Mouse (Mus musculus) mature B cell (primary cell): ENCODE results near the gene Klrb1f.
"Not testable (repeated sequence)": the region's sequence is repeated elsewhere in the genome, so short reads cannot be mapped to it uniquely, and the experiment has no call there.

Experiments
- in situ Hi-C: fragments of 300-500 bp; cut with MboI; formaldehyde crosslinking; loops from 2 replicates; pipeline ENCODE4 v1.14.3; 2019

The Klrb1f gene

GRCm38 (mm10) chr6:129048857-129049473 is 3.3 kb downstream of the Klrb1f start:
- in situ Hi-C loops, result no loop called here

GRCm38 (mm10) chr6:129049596-129050251 is 4.0 kb downstream of the Klrb1f start:
- in situ Hi-C loops, result no loop called here

GRCm38 (mm10) chr6:129051086-129051485 is 5.4 kb downstream of the Klrb1f start:
- in situ Hi-C loops, result no loop called here

GRCm38 (mm10) chr6:129051731-129052130 is 6.0 kb downstream of the Klrb1f start:
- in situ Hi-C loops, result no loop called here

- in situ Hi-C loops, result no loop called here
Measured at GRCm38 (mm10) chr6:129056237-129056636, 10.5 kb downstream of the Klrb1f start.

- in situ Hi-C loops, result no loop called here
Measured at GRCm38 (mm10) chr6:129058013-129058412, 12.3 kb downstream of the Klrb1f start.

GRCm38 (mm10) chr6:129065407-129065806 is 19.7 kb downstream of the Klrb1f start:
- in situ Hi-C loops, result no loop called here

DNA sequence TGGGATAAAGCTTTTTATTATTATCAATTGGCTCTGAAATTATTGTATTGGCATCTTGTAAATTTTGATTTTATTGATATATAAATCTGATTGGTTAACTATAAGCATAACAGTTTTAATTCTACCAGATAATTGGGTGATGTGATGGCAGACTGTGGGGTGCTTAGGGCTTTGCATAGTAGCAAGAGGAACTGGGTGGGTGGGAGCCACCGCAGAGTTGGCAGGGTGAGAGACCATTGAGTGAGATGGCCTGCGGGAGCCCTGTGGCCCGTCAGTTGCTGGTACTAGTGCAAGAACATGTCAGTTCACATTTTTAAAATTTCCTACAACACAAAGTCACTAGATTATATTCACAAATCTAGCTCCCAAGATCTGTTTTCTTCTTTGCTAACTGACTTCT is 20.2 kb downstream of the Klrb1f start:
- in situ Hi-C loops, result no loop called here

GRCm38 (mm10) chr6:129066530-129066929 is 20.8 kb downstream of the Klrb1f start:
- in situ Hi-C loops, result no loop called here

- in situ Hi-C loops, result no loop called here
Measured at GRCm38 (mm10) chr6:129066986-129067385, 21.3 kb downstream of the Klrb1f start.

- in situ Hi-C loops, result no loop called here
Measured at GRCm38 (mm10) chr6:129085098-129085497, 39.4 kb downstream of the Klrb1f start.

- in situ Hi-C loops, result not testable (repeated sequence)
Measured at GRCm38 (mm10) chr6:129086031-129086430, 40.3 kb downstream of the Klrb1f start.

DNA sequence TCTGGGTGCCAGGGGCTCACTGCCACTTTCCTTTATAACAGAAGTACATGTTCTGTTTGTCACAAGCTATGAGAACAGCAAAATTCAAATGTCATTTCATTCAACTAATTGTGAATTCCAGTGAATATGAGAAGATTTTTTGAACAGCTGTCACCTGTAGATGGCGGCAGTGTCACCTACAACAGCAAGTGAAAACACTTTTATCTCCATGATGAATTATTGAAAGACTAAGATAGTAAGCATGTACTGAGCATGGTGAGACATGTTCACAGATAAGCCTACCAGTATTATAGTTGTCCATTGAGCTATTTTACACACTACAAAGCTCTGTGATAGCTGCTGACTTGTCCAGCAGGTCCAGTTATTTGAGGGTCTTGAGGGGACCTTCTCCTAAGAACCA is 42.5 kb downstream of the Klrb1f start:
- in situ Hi-C loops, result no loop called here

GRCm38 (mm10) chr6:129088596-129088995 is 42.9 kb downstream of the Klrb1f start:
- in situ Hi-C loops, result not testable (repeated sequence)

DNA sequence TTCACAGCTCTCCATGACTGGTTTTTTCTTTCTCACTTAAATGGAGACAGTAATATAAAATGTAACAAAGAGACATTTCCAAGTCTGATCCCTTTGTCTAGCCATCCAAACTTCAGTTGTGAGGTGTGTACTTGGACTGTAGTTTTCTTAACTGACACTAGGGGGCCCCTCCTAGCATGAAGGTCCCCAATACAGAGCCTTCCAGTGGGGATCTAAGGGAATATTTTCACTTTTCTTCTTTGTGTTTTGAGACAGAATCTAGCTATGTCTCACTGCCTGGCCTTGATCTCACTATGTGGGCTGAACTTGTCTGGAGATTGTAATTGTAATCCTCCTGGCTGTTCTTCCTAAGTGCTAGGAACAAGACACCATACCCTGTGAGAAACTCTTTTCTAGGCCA is 49.5 kb downstream of the Klrb1f start:
- in situ Hi-C loops, result loop anchor here (10.0 kb wide), 1 partner anchor 150 kb away; no protein-coding TSS in a partner anchor

DNA sequence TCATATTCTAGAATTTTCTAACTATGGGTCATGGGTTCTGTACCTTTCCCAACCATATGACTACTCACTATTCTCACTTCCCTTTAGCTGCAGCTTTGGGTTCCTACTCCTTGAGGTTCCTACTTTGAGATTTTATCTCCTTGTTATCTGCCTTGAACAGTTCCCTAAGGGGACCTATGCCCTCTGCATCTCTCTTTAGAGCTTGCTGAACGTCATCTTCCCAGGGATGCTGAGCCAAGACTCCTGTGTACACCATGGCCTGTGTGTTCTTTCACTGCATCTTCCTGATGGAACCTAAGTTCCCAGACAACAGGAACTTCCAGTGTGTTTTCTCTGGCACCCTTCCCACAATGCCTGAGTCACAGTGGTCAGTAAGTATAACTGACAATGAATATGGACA is 52.2 kb downstream of the Klrb1f start:
- in situ Hi-C loops, result loop anchor here (10.0 kb wide), 1 partner anchor 147 kb away; no protein-coding TSS in a partner anchor

- in situ Hi-C loops, result not testable (repeated sequence)
Measured at GRCm38 (mm10) chr6:129100794-129101193, 55.1 kb downstream of the Klrb1f start, which contains the start of gene Clec2e. TSS of gene Clec2e (minus strand) at chr6:129100913.

DNA sequence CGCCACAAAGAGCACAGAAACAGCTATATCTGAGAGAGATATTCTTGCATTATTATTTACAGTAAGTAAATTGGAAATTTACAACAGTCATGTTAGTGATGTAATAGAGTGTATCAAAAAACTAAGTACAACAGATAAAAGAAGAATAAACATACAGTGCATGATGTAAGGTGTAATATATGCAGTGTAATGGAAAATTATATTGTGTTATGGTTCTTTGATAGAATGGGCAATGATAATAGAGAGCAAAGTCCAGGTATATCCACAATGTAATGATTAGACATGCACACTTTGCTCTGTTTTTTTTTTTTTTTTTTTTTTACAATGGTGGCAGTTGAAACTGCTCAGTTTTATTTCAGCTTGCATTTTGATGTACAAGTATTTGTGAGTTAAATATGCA is 55.9 kb downstream of the Klrb1f start:
- in situ Hi-C loops, result no loop called here

GRCm38 (mm10) chr6:129102858-129103555 is 57.3 kb downstream of the Klrb1f start:
- in situ Hi-C loops, result no loop called here
